Mouse (Mus musculus) MEL (cell line): ENCODE results near the gene Ryr2. TPM values are rescaled to one million over a fixed set of nuclear protein-coding genes. Genes with fewer than 3 reads are reported as not detected.

Source experiments
- DNase-seq: peaks from one replicate; pipeline ENCODE4 v3.0.0; 2011; ENCODE audit warnings: low read depth, low spot score
- H3K27ac ChIP-seq: 2 replicates; pipeline ENCODE4 v1.5.1; 2012; ENCODE audit warnings: low read depth, mild to moderate bottlenecking, control low read depth, low read length, moderate library complexity; ENCODE audit not compliant: control insufficient read depth
- H3K27me3 ChIP-seq, 2 experiments: fragments of 150-350 bp in 1 of 2; sonication (generic) in 1 of 2; 2 replicates each; pipeline ENCODE4 v1.6.1; 2012; ENCODE audit warnings: low read length in 2 of 2, mild to moderate bottlenecking in 2 of 2, improper control_type of control experiment in 1 of 2, moderate library complexity in 1 of 2; ENCODE audit not compliant: insufficient read depth in 2 of 2, control insufficient read depth in 1 of 2
- H3K36me3 ChIP-seq, 2 experiments: 2 replicates each; pipeline ENCODE4 v1.6.1; 2012 to 2014; ENCODE audit warnings: low read length in 2 of 2, improper control_type of control experiment in 1 of 2, inconsistent platforms in 1 of 2, mild to moderate bottlenecking in 1 of 2; ENCODE audit not compliant: insufficient read depth in 2 of 2, control insufficient read depth in 1 of 2
- H3K4me1 ChIP-seq, 2 experiments: fragments of 150-350 bp in 1 of 2; sonication (generic) in 1 of 2; 2 replicates each; pipeline ENCODE4 v1.6.1; 2012; ENCODE audit warnings: low read length in 2 of 2, improper control_type of control experiment in 1 of 2, mild to moderate bottlenecking in 1 of 2; ENCODE audit not compliant: insufficient read depth in 2 of 2, control insufficient read depth in 1 of 2
- H3K4me3 ChIP-seq, 2 experiments: fragments of 150-350 bp in 1 of 2; sonication (generic) in 1 of 2; 2 replicates each; pipeline ENCODE4 v1.5.1; 2012; ENCODE audit warnings: low read depth in 2 of 2, low read length in 2 of 2, mild to moderate bottlenecking in 2 of 2, moderate library complexity in 2 of 2, control low read depth in 1 of 2, improper control_type of control experiment in 1 of 2; ENCODE audit not compliant: control insufficient read depth in 1 of 2, insufficient read depth in 1 of 2
- H3K79me2 ChIP-seq: 2 replicates; pipeline ENCODE4 v1.6.1; 2012; ENCODE audit warnings: mild to moderate bottlenecking, low read length, moderate library complexity; ENCODE audit not compliant: control insufficient read depth, poor library complexity, insufficient read depth
- H3K9ac ChIP-seq: 2 replicates; pipeline ENCODE4 v1.6.1; 2012; ENCODE audit warnings: low read depth, mild to moderate bottlenecking, control low read depth, low read length, moderate library complexity; ENCODE audit not compliant: control insufficient read depth, poor library complexity, severe bottlenecking
- H3K9me3 ChIP-seq: fragments of 150-350 bp; sonication (generic); replicated peaks from 2 replicates; pipeline ENCODE4 v1.6.1; 2012; ENCODE audit warnings: mild to moderate bottlenecking, low read length, improper control_type of control experiment, moderate library complexity; ENCODE audit not compliant: insufficient read depth
- BHLHE40 ChIP-seq: IDR thresholded peaks from 2 replicates; pipeline ENCODE4 v1.6.1; 2012; ENCODE audit warnings: low read depth, mild to moderate bottlenecking, inconsistent platforms, low read length, improper control_type of control experiment, borderline replicate concordance
- CTCF ChIP-seq, 3 experiments: IDR thresholded peaks in 2 of 3; conservative IDR thresholded peaks in 1 of 3; 2 replicates each; pipeline ENCODE4 v1.5.1; 2011 to 2012; ENCODE audit warnings: low read length in 3 of 3, low read depth in 2 of 3, mild to moderate bottlenecking in 2 of 3, improper control_type of control experiment in 1 of 3, inconsistent platforms in 1 of 3, mixed read lengths in 1 of 3, moderate library complexity in 1 of 3; ENCODE audit not compliant: control insufficient read depth in 1 of 3, insufficient read depth in 1 of 3, poor library complexity in 1 of 3, severe bottlenecking in 1 of 3
- E2F4 ChIP-seq: IDR thresholded peaks from 2 replicates; pipeline ENCODE4 v1.6.1; 2011; ENCODE audit warnings: low read depth, low read length, improper control_type of control experiment, borderline replicate concordance
- ELF1 ChIP-seq: IDR thresholded peaks from 2 replicates; pipeline ENCODE4 v1.6.1; 2014; ENCODE audit warnings: low read depth, mild to moderate bottlenecking, inconsistent platforms, low read length, improper control_type of control experiment, moderate library complexity
- EP300 ChIP-seq, 2 experiments: IDR thresholded peaks; 2 replicates each; pipeline ENCODE4 v1.6.1; 2011; ENCODE audit warnings: improper control_type of control experiment in 2 of 2, low read length in 2 of 2, low read depth in 1 of 2, mild to moderate bottlenecking in 1 of 2
- GATA1 ChIP-seq: IDR thresholded peaks from 2 replicates; pipeline ENCODE4 v1.6.1; 2011; ENCODE audit warnings: low read depth, low read length, improper control_type of control experiment
- HCFC1 ChIP-seq: IDR thresholded peaks from 2 replicates; pipeline ENCODE4 v1.6.1; 2012; ENCODE audit warnings: low read depth, mild to moderate bottlenecking, inconsistent platforms, low read length, improper control_type of control experiment, moderate library complexity
- JUND ChIP-seq: IDR thresholded peaks from 2 replicates; pipeline ENCODE4 v1.6.1; 2011; ENCODE audit warnings: low read depth, mild to moderate bottlenecking, improper control_type of control experiment, low read length
- MAX ChIP-seq: IDR thresholded peaks from 2 replicates; pipeline ENCODE4 v1.6.1; 2011; ENCODE audit warnings: low read length, improper control_type of control experiment
- MAZ ChIP-seq: IDR thresholded peaks from 2 replicates; pipeline ENCODE4 v1.6.1; 2012; ENCODE audit warnings: low read depth, mild to moderate bottlenecking, inconsistent platforms, low read length, improper control_type of control experiment
- MXI1 ChIP-seq: IDR thresholded peaks from 2 replicates; pipeline ENCODE4 v1.6.1; 2011; ENCODE audit warnings: mild to moderate bottlenecking, low read depth, low read length, improper control_type of control experiment
- NELFE ChIP-seq: IDR thresholded peaks from 2 replicates; pipeline ENCODE4 v1.6.1; 2011; ENCODE audit warnings: low read depth, low read length, improper control_type of control experiment
- NRF1 ChIP-seq: IDR thresholded peaks from 2 replicates; pipeline ENCODE4 v1.6.1; 2014; ENCODE audit warnings: low read depth, mild to moderate bottlenecking, inconsistent platforms, low read length, improper control_type of control experiment, moderate library complexity; ENCODE audit not compliant: poor library complexity, insufficient read depth, severe bottlenecking
- POLR2A ChIP-seq, 2 experiments: IDR thresholded peaks; 2 replicates each; pipeline ENCODE4 v1.6.1; 2011 to 2012; ENCODE audit warnings: low read length in 2 of 2, mild to moderate bottlenecking in 2 of 2, control low read depth in 1 of 2, improper control_type of control experiment in 1 of 2, low read depth in 1 of 2, moderate library complexity in 1 of 2; ENCODE audit not compliant: control insufficient read depth in 1 of 2, insufficient read depth in 1 of 2, poor library complexity in 1 of 2
- SIN3A ChIP-seq: IDR thresholded peaks from 2 replicates; pipeline ENCODE4 v1.6.1; 2012; ENCODE audit warnings: low read length, improper control_type of control experiment, inconsistent platforms
- SMC3 ChIP-seq: IDR thresholded peaks from 2 replicates; pipeline ENCODE4 v1.6.1; 2011; ENCODE audit warnings: low read depth, low read length, improper control_type of control experiment
- TAL1 ChIP-seq: IDR thresholded peaks from 2 replicates; pipeline ENCODE4 v1.6.1; 2012; ENCODE audit warnings: mild to moderate bottlenecking, inconsistent platforms, low read length, moderate library complexity, mixed read lengths
- USF2 ChIP-seq, 2 experiments: IDR thresholded peaks; 2 replicates each; pipeline ENCODE4 v1.6.1; 2011 to 2012; ENCODE audit warnings: improper control_type of control experiment in 2 of 2, low read length in 2 of 2, borderline replicate concordance in 1 of 2, inconsistent platforms in 1 of 2, low read depth in 1 of 2, mild to moderate bottlenecking in 1 of 2; ENCODE audit not compliant: insufficient read depth in 1 of 2
- ZMIZ1 ChIP-seq: IDR thresholded peaks from 2 replicates; pipeline ENCODE4 v1.6.1; 2012; ENCODE audit warnings: low read depth, mild to moderate bottlenecking, inconsistent platforms, low read length, improper control_type of control experiment, moderate library complexity
- polyA plus RNA-seq, 2 experiments: library from polyadenylated mRNA; stranded (reverse) in 1 of 2; unstranded in 1 of 2; fragments of >175 nt in 1 of 2; fragments of >200 nt in 1 of 2; gene quantifications; 2 replicates each; pipeline versions ENCODE4 v1.2.1 to v1.2.4; 2012; ENCODE audit warnings: low replicate concordance in 2 of 2, low read depth in 1 of 2; ENCODE audit not compliant: insufficient read length in 2 of 2, insufficient read depth in 1 of 2, missing spikeins in 1 of 2
- total RNA-seq: library from RNA; depleted of rRNA; stranded (reverse); fragments of 300-350 nt; gene quantifications from 2 replicates; pipeline ENCODE4 v1.2.3, GENCODE M21; 2012

The Ryr2 gene
- total and polyA plus RNA-seq, 3 experiments: 0.04 TPM; not detected in 2

- H3K27ac ChIP-seq: no peak overlapping the region
- H3K4me1 ChIP-seq: no peaks in the 10 kb centered on the region
- H3K9me3 ChIP-seq: no peaks in the 10 kb centered on the region
- no peak overlapping the region for H3K4me3 ChIP-seq
- no peak overlapping the region for H3K9ac ChIP-seq
- no peak for DNase-seq
- H3K79me2 ChIP-seq: no peaks in the 10 kb centered on the region
- H3K27me3 ChIP-seq: no peaks in the 10 kb centered on the region
- H3K36me3 ChIP-seq: no peaks in the 10 kb centered on the region
- TF ChIP-seq BHLHE40: no peak
- no peak for TF ChIP-seq MXI1
- TF ChIP-seq HCFC1: no peak
- no peak for TF ChIP-seq JUND
- no peak for TF ChIP-seq ZMIZ1
- no peak for TF ChIP-seq SIN3A
- TF ChIP-seq E2F4: no peak
- no peak for TF ChIP-seq CTCF (IDR thresholded peaks at IDR 0.05 in 2 of 3, conservative IDR thresholded peaks at IDR 0.05 in 1 of 3; ENCODE audit: control insufficient read depth in 1 of 3, insufficient read depth in 1 of 3, low read depth in 2 of 3, low read length in 3 of 3, poor library complexity in 1 of 3, severe bottlenecking in 1 of 3)
- TF ChIP-seq GATA1: no peak
- no peak for TF ChIP-seq SMC3
- TF ChIP-seq NELFE: no peak
- no peak for TF ChIP-seq MAZ
- no peak for TF ChIP-seq TAL1
Observed at GRCm38 (mm10) chr13:11869486-11869885, 237.3 kb downstream of the Ryr2 start.

GRCm38 (mm10) chr13:11868979-11869378 lies 237.8 kb downstream of the Ryr2 start:
- TF ChIP-seq EP300 (IDR thresholded peaks at IDR 0.05; ENCODE audit: low read depth in 1 of 2, low read length in 2 of 2) (no peak), ZMIZ1 (no peak), POLR2A (IDR thresholded peaks at IDR 0.05; ENCODE audit: control insufficient read depth in 1 of 2, insufficient read depth in 1 of 2, low read depth in 1 of 2, low read length in 2 of 2, poor library complexity in 1 of 2) (no peak), JUND (no peak), GATA1 (no peak), ELF1 (no peak), MAX (no peak)
- H3K9ac ChIP-seq: no peak overlapping the region
- no peaks in the 10 kb centered on the region for H3K79me2 ChIP-seq
- no peak overlapping the region for H3K4me3 ChIP-seq
- no peaks in the 10 kb centered on the region for H3K36me3 ChIP-seq
- no peak for DNase-seq
- H3K4me1 ChIP-seq: no peaks in the 10 kb centered on the region
- H3K9me3 ChIP-seq: no peaks in the 10 kb centered on the region
- no peak overlapping the region for H3K27ac ChIP-seq
- no peaks in the 10 kb centered on the region for H3K27me3 ChIP-seq

- H3K27ac ChIP-seq: no peak overlapping the region
- H3K4me3 ChIP-seq: no peak overlapping the region
- H3K36me3 ChIP-seq: no peaks in the 10 kb centered on the region
- TF ChIP-seq BHLHE40 (no peak), USF2 (IDR thresholded peaks at IDR 0.05; ENCODE audit: borderline replicate concordance in 1 of 2, insufficient read depth in 1 of 2, low read depth in 1 of 2, low read length in 2 of 2) (no peak), EP300 (IDR thresholded peaks at IDR 0.05; ENCODE audit: low read depth in 1 of 2, low read length in 2 of 2) (no peak), NRF1 (no peak)
- no peak for DNase-seq
- no peaks in the 10 kb centered on the region for H3K79me2 ChIP-seq
- H3K27me3 ChIP-seq: no peaks in the 10 kb centered on the region
- H3K9me3 ChIP-seq: no peaks in the 10 kb centered on the region
- no peak overlapping the region for H3K9ac ChIP-seq
- H3K4me1 ChIP-seq: no peaks in the 10 kb centered on the region
Observed at GRCm38 (mm10) chr13:11868056-11868455, 238.7 kb downstream of the Ryr2 start.
